Mouse (Mus musculus) effector memory CD4-positive, alpha-beta T cell, adult 5 months (primary cell): Measurements from ENCODE around the gene Gpr158. TPM values are rescaled to one million over a fixed set of nuclear protein-coding genes. Genes with fewer than 3 reads are reported as not detected.

Experiments
- polyA plus RNA-seq: library from polyadenylated mRNA; unstranded; fragments of 100-300 nt; shearing (Covaris generic); gene quantifications from one replicate; pipeline ENCODE4 v1.2.1, GENCODE M21; 2017

The Gpr158 gene
- polyA plus RNA-seq, result not detected

DNA sequence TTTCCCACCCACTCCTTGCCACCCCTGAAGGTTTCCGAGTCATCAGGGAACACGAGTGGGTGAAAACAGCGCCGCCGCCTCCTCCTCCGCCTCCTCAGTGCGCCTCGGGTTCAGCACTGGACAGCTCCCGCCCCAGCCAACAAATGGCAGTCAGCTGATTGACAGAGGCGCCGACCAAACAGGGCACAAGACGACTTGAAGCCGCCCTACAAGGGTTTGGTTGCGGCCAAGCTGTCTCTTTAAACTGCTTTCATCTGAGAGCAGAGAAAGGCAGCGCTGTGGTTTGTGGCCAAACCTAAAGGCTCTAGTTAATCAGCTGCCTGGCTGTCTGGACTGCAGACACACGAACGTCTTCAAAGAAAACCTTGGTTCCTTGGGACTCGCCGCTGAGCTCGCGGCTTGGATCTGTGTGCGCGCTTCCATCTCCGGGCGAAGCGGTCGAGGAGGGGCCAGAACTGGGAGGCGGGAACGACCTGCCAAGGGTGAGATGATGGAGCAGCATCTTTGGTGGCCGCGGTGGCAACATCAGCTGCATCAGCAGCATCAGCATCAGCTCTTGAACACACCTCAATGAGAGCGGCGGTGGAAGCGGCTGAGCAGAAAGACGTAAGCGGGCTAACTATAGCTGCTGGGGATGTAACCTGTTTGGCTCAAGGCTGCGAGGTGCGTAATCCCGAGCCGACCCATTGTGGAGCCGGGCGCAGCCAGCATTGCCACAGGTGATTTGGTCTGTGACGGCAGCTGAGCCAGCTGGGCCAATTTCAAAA lies at the start of gene Gpr158:
Gene Gpr158, plus strand, starts transcription at position 198 of the 767 bp plus-strand sequence.

Other genes starting within 250 kb of the Gpr158 start
- gene Enkur, start 162.2 kb upstream of the Gpr158 start, polyA plus RNA-seq, result 1.8 TPM
- gene Thnsl1, start 161.8 kb upstream of the Gpr158 start, polyA plus RNA-seq, result 1.5 TPM